Mouse (Mus musculus): ENCODE measurements at regions not wholly inside any gene's neighbourhood (a gene's known extent, or its start where the extent isn't known, plus 50 kb on each side); places are given as distances from the start of the nearest gene placed in this dataset.
A peak's percentile ranks its signal among the peaks of the same experiment; 100 is the strongest.

- no peak for TF ChIP-seq MYB (IDR thresholded peaks at IDR 0.05; ENCODE audit: low read depth, low read length)
- TF ChIP-seq CHD2 (IDR thresholded peaks at IDR 0.05; ENCODE audit: low read length): no peak
- no peak for TF ChIP-seq MEF2A (IDR thresholded peaks at IDR 0.05; ENCODE audit: extremely low read depth, insufficient replicate concordance, low read depth, low read length, poor library complexity, severe bottlenecking)
- TF ChIP-seq ZMIZ1 (IDR thresholded peaks at IDR 0.05; ENCODE audit: low read depth, low read length): no peak
- TF ChIP-seq USF2 (IDR thresholded peaks at IDR 0.05; ENCODE audit: borderline replicate concordance in 1 of 2, insufficient read depth in 1 of 2, low read depth in 1 of 2, low read length in 2 of 2): no peak
- TF ChIP-seq POLR2AphosphoS2 (IDR thresholded peaks at IDR 0.05; ENCODE audit: low read length): no peak
- TF ChIP-seq KAT2A (conservative IDR thresholded peaks at IDR 0.05; ENCODE audit: low read depth, low read length): no peak
- no peak for TF ChIP-seq RAD21 (IDR thresholded peaks at IDR 0.05; ENCODE audit: low read depth, low read length)
- no peak for TF ChIP-seq NELFE (IDR thresholded peaks at IDR 0.05; ENCODE audit: low read depth, low read length)
- no peak for TF ChIP-seq GATA1 (IDR thresholded peaks at IDR 0.05; ENCODE audit: low read depth, low read length)
- TF ChIP-seq HCFC1 (IDR thresholded peaks at IDR 0.05; ENCODE audit: low read depth, low read length): no peak
- no peak for TF ChIP-seq GABPA (IDR thresholded peaks at IDR 0.05; ENCODE audit: low read depth, low read length)
- TF ChIP-seq POLR2AphosphoS5 (IDR thresholded peaks at IDR 0.05; ENCODE audit: borderline replicate concordance, low read depth, low read length): no peak
- TF ChIP-seq ETS1 (IDR thresholded peaks at IDR 0.05; ENCODE audit: low read depth, low read length): no peak
- no peak for TF ChIP-seq EP300 (IDR thresholded peaks at IDR 0.05; ENCODE audit: low read depth in 1 of 2, low read length in 2 of 2)
- TF ChIP-seq UBTF (IDR thresholded peaks at IDR 0.05; ENCODE audit: borderline replicate concordance, insufficient read depth, low read depth, low read length): no peak
- no peak for TF ChIP-seq BHLHE40 (IDR thresholded peaks at IDR 0.05; ENCODE audit: borderline replicate concordance, low read depth, low read length)
- H3K9ac ChIP-seq (ENCODE audit: control insufficient read depth, low read depth, low read length, poor library complexity, severe bottlenecking): no peak overlapping the region
- peaks cover 0 to 15% of the 10 kb centered on the region in 2 experiments; a peak in 2 of 4 replicates for H3K36me3 ChIP-seq (ENCODE audit: control insufficient read depth in 1 of 2, insufficient read depth in 2 of 2, low read length in 2 of 2)
- no peaks in the 10 kb centered on the region for H3K79me2 ChIP-seq (ENCODE audit: control insufficient read depth, insufficient read depth, low read length, poor library complexity)
- H3K27ac ChIP-seq (ENCODE audit: control insufficient read depth, low read depth, low read length): no peak overlapping the region
- H3K9me3 ChIP-seq (replicated peaks; ENCODE audit: insufficient read depth, low read length): no peaks in the 10 kb centered on the region
- peaks cover 2 to 21% of the 10 kb centered on the region in 2 experiments; a peak in 3 of 4 replicates for H3K4me1 ChIP-seq (ENCODE audit: control insufficient read depth in 1 of 2, insufficient read depth in 2 of 2, low read length in 2 of 2)
- H3K27me3 ChIP-seq (ENCODE audit: control insufficient read depth in 1 of 2, insufficient read depth in 2 of 2, low read length in 2 of 2): no peaks in the 10 kb centered on the region
- DNase-seq (ENCODE audit: low read depth, low spot score): no peak
- no peak overlapping the region for H3K4me3 ChIP-seq (ENCODE audit: control insufficient read depth in 1 of 2, insufficient read depth in 1 of 2, low read depth in 2 of 2, low read length in 2 of 2)
Observed at GRCm38 (mm10) chr13:107093683-107094082, 71.8 kb upstream of the Kif2a start.

- Histone ChIP-seq H3K27ac (ENCODE audit: control insufficient read depth, low read depth, low read length) (peak overlapping the region; percentile 24; the same call in 1 of the 2 replicates), H3K4me3 (ENCODE audit: control insufficient read depth in 1 of 2, insufficient read depth in 1 of 2, low read depth in 2 of 2, low read length in 2 of 2) (no peak overlapping the region), H3K9ac (ENCODE audit: control insufficient read depth, low read depth, low read length, poor library complexity, severe bottlenecking) (peak overlapping the region; percentile 8; the same call in 1 of the 2 replicates), H3K9me3 (replicated peaks; ENCODE audit: insufficient read depth, low read length) (no peaks in the 10 kb centered on the region), H3K27me3 (ENCODE audit: control insufficient read depth in 1 of 2, insufficient read depth in 2 of 2, low read length in 2 of 2) (no peaks in the 10 kb centered on the region), H3K79me2 (ENCODE audit: control insufficient read depth, insufficient read depth, low read length, poor library complexity) (no peaks in the 10 kb centered on the region), H3K36me3 (ENCODE audit: control insufficient read depth in 1 of 2, insufficient read depth in 2 of 2, low read length in 2 of 2) (peaks cover 0 to 11% of the 10 kb centered on the region in 2 experiments; a peak in 2 of 4 replicates), H3K4me1 (ENCODE audit: control insufficient read depth in 1 of 2, insufficient read depth in 2 of 2, low read length in 2 of 2) (peaks cover 8 to 10% of the 10 kb centered on the region in 2 experiments)
- peak; percentile 61 for DNase-seq (ENCODE audit: low read depth, low spot score)
- TF ChIP-seq GATA1 (IDR thresholded peaks at IDR 0.05; ENCODE audit: low read depth, low read length) (peak; percentile 65; the same call in 1 of the 2 replicates), ZKSCAN1 (IDR thresholded peaks at IDR 0.05; ENCODE audit: low read depth, low read length) (no peak), MYB (IDR thresholded peaks at IDR 0.05; ENCODE audit: low read depth, low read length) (no peak), JUND (IDR thresholded peaks at IDR 0.05; ENCODE audit: low read depth, low read length) (no peak), E2F4 (IDR thresholded peaks at IDR 0.05; ENCODE audit: borderline replicate concordance, low read depth, low read length) (no peak), TAL1 (IDR thresholded peaks at IDR 0.05; ENCODE audit: low read length) (no peak), POLR2A (IDR thresholded peaks at IDR 0.05; ENCODE audit: control insufficient read depth in 1 of 2, insufficient read depth in 1 of 2, low read depth in 1 of 2, low read length in 2 of 2, poor library complexity in 1 of 2) (no peak), GABPA (IDR thresholded peaks at IDR 0.05; ENCODE audit: low read depth, low read length) (no peak), ZNF384 (IDR thresholded peaks at IDR 0.05; ENCODE audit: low read depth, low read length) (no peak), CHD2 (IDR thresholded peaks at IDR 0.05; ENCODE audit: low read length) (no peak), RAD21 (IDR thresholded peaks at IDR 0.05; ENCODE audit: low read depth, low read length) (no peak), POLR2AphosphoS2 (IDR thresholded peaks at IDR 0.05; ENCODE audit: low read length) (no peak), MYC (IDR thresholded peaks at IDR 0.05; ENCODE audit: low read depth, low read length) (no peak), CHD1 (IDR thresholded peaks at IDR 0.05; ENCODE audit: low read depth, low read length) (no peak), RCOR1 (IDR thresholded peaks at IDR 0.05; ENCODE audit: low read depth, low read length) (no peak), MAFK (IDR thresholded peaks at IDR 0.05; ENCODE audit: borderline replicate concordance, low read depth, low read length) (no peak), NRF1 (IDR thresholded peaks at IDR 0.05; ENCODE audit: insufficient read depth, low read depth, low read length, poor library complexity, severe bottlenecking) (no peak), CTCF (IDR thresholded peaks at IDR 0.05 in 2 of 3, conservative IDR thresholded peaks at IDR 0.05 in 1 of 3; ENCODE audit: control insufficient read depth in 1 of 3, insufficient read depth in 1 of 3, low read depth in 2 of 3, low read length in 3 of 3, poor library complexity in 1 of 3, severe bottlenecking in 1 of 3) (no peak), SMC3 (IDR thresholded peaks at IDR 0.05; ENCODE audit: low read depth, low read length) (no peak), MAX (IDR thresholded peaks at IDR 0.05; ENCODE audit: low read length) (no peak), ZMIZ1 (IDR thresholded peaks at IDR 0.05; ENCODE audit: low read depth, low read length) (no peak)
Observed at GRCm38 (mm10) chr13:107088198-107088597, 66.3 kb upstream of the Kif2a start.
